Mouse (Mus musculus) intestine, postnatal 0 days (tissue): ENCODE measurements around the gene Pbx4. TPM values are rescaled to one million over a fixed set of nuclear protein-coding genes. Genes with fewer than 3 reads are reported as not detected.

ENCODE experiments used
- ATAC-seq: fragments of 200-750 bp; cut with Nextera tagmentation; 2 replicates; pipeline ENCODE4 v1.8.0; 2017; ENCODE audit warnings: mild to moderate bottlenecking, moderate TSS enrichment, moderate library complexity
- H3K27ac ChIP-seq: fragments of 300-500 bp; sonication (generic); 2 replicates; pipeline ENCODE4 v1.5.1; 2014; ENCODE audit warnings: mild to moderate bottlenecking, low read depth, low read length, moderate library complexity
- H3K27me3 ChIP-seq: fragments of 300-500 bp; sonication (generic); replicated peaks from 2 replicates; pipeline ENCODE4 v1.6.1; 2014; ENCODE audit warnings: low read length, mixed read lengths; ENCODE audit not compliant: control insufficient read depth, insufficient read depth
- H3K36me3 ChIP-seq: fragments of 300-500 bp; sonication (generic); 2 replicates; pipeline ENCODE4 v1.6.1; 2014; ENCODE audit warnings: mild to moderate bottlenecking, moderate library complexity; ENCODE audit not compliant: control insufficient read depth, insufficient read depth
- H3K4me1 ChIP-seq: fragments of 300-500 bp; sonication (generic); replicated peaks from 2 replicates; pipeline ENCODE4 v1.6.1; 2014; ENCODE audit warnings: antibody characterized with exemption, low read length, mixed read lengths; ENCODE audit not compliant: control insufficient read depth, insufficient read depth
- H3K4me2 ChIP-seq: fragments of 300-500 bp; sonication (generic); replicated peaks from 2 replicates; pipeline ENCODE4 v1.6.1; 2014; ENCODE audit warnings: low read depth, mild to moderate bottlenecking, moderate library complexity
- H3K4me3 ChIP-seq: fragments of 300-500 bp; sonication (generic); 2 replicates; pipeline ENCODE4 v1.5.1; 2014; ENCODE audit warnings: low read depth, low read length
- H3K9ac ChIP-seq: fragments of 300-500 bp; sonication (generic); 2 replicates; pipeline ENCODE4 v1.6.1; 2014; ENCODE audit warnings: mild to moderate bottlenecking, low read depth, low read length
- H3K9me3 ChIP-seq: fragments of 300-500 bp; sonication (generic); 2 replicates; pipeline ENCODE4 v1.6.1; 2016; ENCODE audit warnings: mixed run types; ENCODE audit not compliant: control insufficient read depth
- CTCF ChIP-seq: sonication (generic); IDR thresholded peaks from 2 replicates; pipeline ENCODE4 v1.5.1; 2016; ENCODE audit warnings: low read depth, mild to moderate bottlenecking, control low read depth, antibody characterized with exemption, moderate library complexity
- WGBS: fragments of 180-500 bp; shearing (Covaris S2); extraction: QIAGEN DNeasy Blood & Tissue Kit; methylation state at CpG from one replicate; pipeline ENCODE4 v1.1.7; 2014; 5-methylcytosine and 5-hydroxymethylcytosine counted together
- polyA plus RNA-seq: library from polyadenylated mRNA; unstranded; fragments of >200 nt; fragmentation: Nextera tagmentation; extraction: Ambion mirVana; gene quantifications from 2 replicates; pipeline ENCODE4 v1.2.1, GENCODE M21; 2015

Pbx4 gene
- polyA plus RNA-seq, 1 experiment from 2014 or later: 2.7 TPM

DNA sequence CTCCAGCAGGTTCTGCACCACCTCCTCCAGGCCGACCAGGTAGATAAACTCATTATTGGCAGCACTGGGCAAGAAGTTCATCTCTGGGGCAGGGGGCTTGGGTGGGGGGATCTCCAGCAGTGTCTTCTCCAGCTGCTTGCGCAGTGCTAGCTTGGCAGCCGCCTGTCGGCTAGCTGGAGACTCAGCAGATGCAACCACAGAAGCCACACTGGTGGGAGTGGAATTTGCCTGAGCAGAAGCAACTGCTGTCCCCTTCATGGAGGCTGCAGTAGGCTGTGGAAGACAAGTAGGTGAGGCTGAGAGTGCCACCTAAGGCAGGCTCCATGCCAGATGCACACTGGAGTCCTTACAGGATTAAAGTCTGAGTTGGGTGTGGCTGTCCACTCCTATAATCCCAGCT lies 82.2 kb downstream of the Pbx4 start:
- 84% methylated on average over 4 of the region's 4 CpGs for WGBS
- H3K9me3 ChIP-seq: no peaks in the 10 kb centered on the region
- no peaks in the 10 kb centered on the region for H3K4me1 ChIP-seq
- H3K27ac ChIP-seq: no peak overlapping the region
- no peak overlapping the region for H3K4me3 ChIP-seq
- no peak overlapping the region for H3K9ac ChIP-seq
- peaks cover 86% of the 10 kb centered on the region for H3K36me3 ChIP-seq
- no peaks in the 10 kb centered on the region for H3K27me3 ChIP-seq
- no peak overlapping the region for H3K4me2 ChIP-seq
- TF ChIP-seq CTCF: no peak
- ATAC-seq: no peak

DNA sequence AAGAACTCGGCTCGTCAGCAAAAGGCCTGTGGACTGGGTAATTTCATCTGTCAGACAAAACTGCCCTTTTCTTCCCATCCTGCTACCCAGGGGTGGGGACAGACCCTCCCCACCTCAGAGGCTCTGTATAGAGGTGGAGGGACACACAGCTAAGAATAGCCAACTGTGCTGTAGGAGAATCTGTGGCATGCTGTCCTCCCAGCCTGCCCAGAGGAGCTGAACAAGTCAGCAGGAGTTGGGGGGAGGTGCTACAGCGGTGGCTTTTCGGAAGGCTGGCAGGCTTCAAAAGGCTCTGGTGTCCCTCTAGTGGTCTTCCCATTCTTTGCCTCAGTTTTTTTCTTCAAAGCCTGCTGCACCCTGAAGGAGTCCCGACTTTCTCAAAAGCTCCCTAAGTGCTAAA lies 83.5 kb downstream of the Pbx4 start:
- Histone ChIP-seq H3K27me3 (no peaks in the 10 kb centered on the region), H3K4me2 (no peak overlapping the region), H3K4me3 (no peak overlapping the region), H3K9ac (no peak overlapping the region), H3K9me3 (no peaks in the 10 kb centered on the region), H3K27ac (no peak overlapping the region), H3K36me3 (peaks cover 74% of the 10 kb centered on the region), H3K4me1 (no peaks in the 10 kb centered on the region)
- 41% methylated on average over 5 of the region's 5 CpGs for WGBS
- peak; percentile 57 for TF ChIP-seq CTCF
- ATAC-seq: no peak

DNA sequence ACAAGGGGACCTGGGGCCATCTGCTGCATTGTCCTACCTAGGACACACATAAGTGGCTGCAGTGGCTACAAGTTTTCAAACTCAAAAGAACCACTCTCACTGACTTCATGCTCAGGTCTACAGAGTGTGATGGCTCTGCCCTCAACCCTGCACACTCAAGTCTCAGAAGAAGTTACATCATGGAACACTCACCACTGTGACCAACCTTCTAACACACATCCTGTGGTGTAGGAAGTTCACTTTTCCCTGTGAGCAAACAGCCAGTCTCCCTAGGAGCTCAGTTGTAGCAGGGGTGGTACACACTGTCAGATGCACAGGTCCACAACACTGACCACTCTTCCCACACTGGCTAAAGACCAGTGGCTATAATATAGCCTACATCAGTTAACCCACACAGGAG lies 86.2 kb downstream of the Pbx4 start:
- no peaks in the 10 kb centered on the region for H3K9me3 ChIP-seq
- peaks cover 54% of the 10 kb centered on the region for H3K36me3 ChIP-seq
- no peak for TF ChIP-seq CTCF
- peaks cover 3% of the 10 kb centered on the region; the same call in 1 of the 2 replicates for H3K4me1 ChIP-seq
- no peak overlapping the region for H3K4me3 ChIP-seq
- no peak for ATAC-seq
- H3K4me2 ChIP-seq: no peak overlapping the region
- H3K27ac ChIP-seq: no peak overlapping the region
- no peaks in the 10 kb centered on the region for H3K27me3 ChIP-seq
- no peak overlapping the region for H3K9ac ChIP-seq

DNA sequence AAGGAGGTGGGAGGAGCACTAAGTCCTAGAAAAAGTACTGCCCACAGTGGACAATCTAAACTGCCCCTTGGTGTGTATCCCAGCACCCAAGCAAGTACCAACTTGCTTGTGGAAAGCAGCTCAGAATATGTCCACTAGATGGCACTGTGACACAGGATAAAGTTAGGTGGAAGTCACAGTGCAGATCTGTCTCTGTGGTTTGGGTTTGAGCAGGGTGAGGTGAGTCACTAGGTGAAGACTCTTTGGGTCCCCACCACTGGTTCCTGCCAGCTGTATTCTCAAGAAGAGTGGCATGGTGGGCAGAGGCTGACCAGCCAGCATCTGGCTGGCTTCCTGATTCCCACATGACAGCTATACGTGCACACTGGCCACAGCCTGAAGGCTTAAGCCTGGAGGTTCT lies 86.7 kb downstream of the Pbx4 start:
- H3K4me2 ChIP-seq: no peak overlapping the region
- peak; percentile 94 for TF ChIP-seq CTCF
- H3K4me3 ChIP-seq: no peak overlapping the region
- no peak overlapping the region for H3K9ac ChIP-seq
- H3K9me3 ChIP-seq: no peaks in the 10 kb centered on the region
- no peaks in the 10 kb centered on the region for H3K27me3 ChIP-seq
- no peak for ATAC-seq
- peaks cover 53% of the 10 kb centered on the region for H3K36me3 ChIP-seq
- WGBS: 58% methylated on average over 1 of the region's 1 CpGs
- no peak overlapping the region for H3K27ac ChIP-seq
- H3K4me1 ChIP-seq: peaks cover 3% of the 10 kb centered on the region; the same call in 1 of the 2 replicates

GRCm38 (mm10) chr8:69919876-69920662 lies 87.8 kb downstream of the Pbx4 start:
- no peaks in the 10 kb centered on the region for H3K27me3 ChIP-seq
- WGBS: 32% methylated on average over 11 of the region's 11 CpGs
- peaks cover 43% of the 10 kb centered on the region for H3K36me3 ChIP-seq
- peaks cover 3% of the 10 kb centered on the region; the same call in 1 of the 2 replicates for H3K4me1 ChIP-seq
- H3K27ac ChIP-seq: peak overlapping the region; percentile 71
- H3K4me3 ChIP-seq: no peak overlapping the region
- no peaks in the 10 kb centered on the region for H3K9me3 ChIP-seq
- no peak for TF ChIP-seq CTCF
- H3K9ac ChIP-seq: no peak overlapping the region
- peak; percentile 81 for ATAC-seq
- peak overlapping the region; percentile 13; the same call in 1 of the 2 replicates for H3K4me2 ChIP-seq

DNA sequence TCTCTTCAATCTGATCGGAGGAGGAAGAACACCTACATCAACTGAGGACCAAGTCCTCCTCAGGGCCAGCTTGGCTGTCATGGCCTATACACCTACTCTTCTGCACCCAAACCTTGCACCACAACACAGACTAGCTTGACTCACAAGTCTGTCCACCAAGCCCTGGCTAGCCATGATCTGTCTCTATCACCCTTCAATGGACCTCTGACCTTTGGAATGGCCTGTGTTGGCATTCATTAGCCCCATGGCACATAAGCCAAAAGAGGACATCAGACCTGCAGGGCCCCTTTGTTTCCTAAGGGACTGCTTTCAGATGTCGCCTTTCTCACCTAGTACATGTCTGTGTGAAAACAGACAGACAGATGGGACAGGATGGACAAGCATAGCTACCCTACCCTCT lies 88.8 kb downstream of the Pbx4 start:
- Histone ChIP-seq H3K27ac (peak overlapping the region; percentile 71), H3K4me3 (no peak overlapping the region), H3K9me3 (no peaks in the 10 kb centered on the region), H3K27me3 (no peaks in the 10 kb centered on the region), H3K4me2 (0 out of 2 replicates have a peak overlapping the region, but pooled peaks have one; percentile 13), H3K36me3 (peaks cover 32% of the 10 kb centered on the region), H3K4me1 (peaks cover 3% of the 10 kb centered on the region; the same call in 1 of the 2 replicates), H3K9ac (no peak overlapping the region)
- peak; percentile 31; the same call in 1 of the 2 replicates for ATAC-seq
- 82% methylated on average over 2 of the region's 2 CpGs for WGBS
- TF ChIP-seq CTCF: no peak

Other genes with a start within 250 kb of the Pbx4 start
- gene Zfp868, start 206.9 kb upstream of the Pbx4 start, polyA plus RNA-seq: 8.4 and 10.0 TPM in 2 replicates
- 0.69 and 0.78 TPM in 2 replicates for gene Zfp964, start 178.0 kb upstream of the Pbx4 start, polyA plus RNA-seq
- gene Zfp869, start 121.8 kb upstream of the Pbx4 start, polyA plus RNA-seq: 9.9 and 10.8 TPM in 2 replicates
- 4.6 and 5.0 TPM in 2 replicates for gene Zfp963, start 82.5 kb upstream of the Pbx4 start, polyA plus RNA-seq
- gene Gm20422, start 57.6 kb upstream of the Pbx4 start, polyA plus RNA-seq: 0.43 TPM in 1 of 2 replicates, not detected in the other
- gene Atp13a1, start 41.3 kb upstream of the Pbx4 start, polyA plus RNA-seq: 18.6 and 20.5 TPM in 2 replicates
- 6.1 and 6.5 TPM in 2 replicates for gene Zfp866, start 41.3 kb upstream of the Pbx4 start, polyA plus RNA-seq
- gene Gmip, start 23.8 kb upstream of the Pbx4 start, polyA plus RNA-seq: 7.5 and 7.8 TPM in 2 replicates
- 0.18 and 0.24 TPM in 2 replicates for gene Lpar2, start 10.1 kb upstream of the Pbx4 start, polyA plus RNA-seq
- 0.22 and 0.25 TPM in 2 replicates for gene Cilp2, start 55.2 kb downstream of the Pbx4 start, polyA plus RNA-seq
- 1.2 and 2.3 TPM in 2 replicates for gene Tssk6, start 69.7 kb downstream of the Pbx4 start, polyA plus RNA-seq
- 310 and 317 TPM in 2 replicates for gene Ndufa13, start 70.1 kb downstream of the Pbx4 start, polyA plus RNA-seq
- gene Yjefn3, start 70.2 kb downstream of the Pbx4 start, polyA plus RNA-seq: 2.1 and 2.2 TPM in 2 replicates
- 42.6 and 43.3 TPM in 2 replicates for gene Gatad2a, start 163.9 kb downstream of the Pbx4 start, polyA plus RNA-seq
- gene Mau2, start 210.2 kb downstream of the Pbx4 start, polyA plus RNA-seq: 23.6 and 26.3 TPM in 2 replicates
- gene Sugp1, start 210.3 kb downstream of the Pbx4 start, polyA plus RNA-seq: 17.7 and 18.4 TPM in 2 replicates
- 305 and 315 TPM in 2 replicates for gene Tm6sf2, start 240.4 kb downstream of the Pbx4 start, polyA plus RNA-seq